Mouse (Mus musculus) naive thymus-derived CD4-positive, alpha-beta T cell, adult 5 months (primary cell): ENCODE results near the gene A630095N17Rik. TPM values are rescaled to one million over a fixed set of nuclear protein-coding genes. Genes with fewer than 3 reads are reported as not detected.

ENCODE experiments used
- polyA plus RNA-seq: library from polyadenylated mRNA; unstranded; fragments of 100-300 nt; shearing (Covaris generic); gene quantifications from one replicate; pipeline ENCODE4 v1.2.1, GENCODE M21; 2017

Gene A630095N17Rik
- not detected for polyA plus RNA-seq

DNA sequence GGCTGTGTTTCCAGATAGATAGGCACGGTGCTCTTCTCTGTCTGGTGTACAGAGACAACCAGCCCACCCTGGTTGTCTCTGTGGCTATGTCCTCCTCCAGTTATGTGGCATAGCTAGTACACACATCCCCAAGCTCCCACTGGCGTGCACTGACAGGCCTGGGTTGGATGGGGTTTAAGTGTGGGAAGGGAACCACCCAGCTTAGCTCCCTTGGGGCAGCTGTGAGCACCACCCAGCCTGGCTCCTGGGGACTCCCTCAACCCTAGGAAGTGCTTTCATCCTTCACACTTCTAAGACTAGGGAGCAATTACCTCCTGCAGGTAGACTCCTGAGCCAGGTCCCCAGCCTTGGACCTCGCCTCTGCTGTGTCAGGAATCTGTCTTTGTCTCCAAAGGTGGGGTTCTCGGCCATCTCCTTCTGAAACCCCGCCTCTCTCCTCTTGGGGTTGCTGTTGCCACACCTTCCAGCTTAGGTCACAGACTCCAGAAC, at the start of gene A630095N17Rik:
Gene A630095N17Rik (minus strand): TSS at position 439 of the 489 bp plus-strand sequence.

DNA sequence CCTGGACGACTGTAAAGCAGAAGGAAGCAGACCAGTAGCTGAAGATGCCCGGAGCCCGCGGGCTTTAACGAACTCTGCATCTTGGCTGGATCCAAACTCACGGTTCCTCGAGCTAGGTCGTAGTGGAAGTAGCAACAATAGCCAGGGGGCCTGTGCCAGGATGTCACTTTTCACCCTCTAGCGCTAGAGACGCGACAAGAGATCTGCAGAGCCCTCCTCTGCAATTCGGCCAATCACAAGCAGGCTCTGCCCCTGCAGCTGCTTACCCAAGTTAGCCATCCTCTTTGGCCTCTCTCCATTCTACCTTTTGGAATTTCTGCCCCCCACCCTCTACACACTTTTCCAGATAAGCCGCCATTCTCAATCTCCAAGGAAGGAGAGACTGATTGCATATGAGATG, 46.3 kb upstream of the A630095N17Rik start, which contains the start of gene Resp18:
Gene Resp18 (minus strand): TSS at position 188 of the 400 bp plus-strand sequence.

DNA sequence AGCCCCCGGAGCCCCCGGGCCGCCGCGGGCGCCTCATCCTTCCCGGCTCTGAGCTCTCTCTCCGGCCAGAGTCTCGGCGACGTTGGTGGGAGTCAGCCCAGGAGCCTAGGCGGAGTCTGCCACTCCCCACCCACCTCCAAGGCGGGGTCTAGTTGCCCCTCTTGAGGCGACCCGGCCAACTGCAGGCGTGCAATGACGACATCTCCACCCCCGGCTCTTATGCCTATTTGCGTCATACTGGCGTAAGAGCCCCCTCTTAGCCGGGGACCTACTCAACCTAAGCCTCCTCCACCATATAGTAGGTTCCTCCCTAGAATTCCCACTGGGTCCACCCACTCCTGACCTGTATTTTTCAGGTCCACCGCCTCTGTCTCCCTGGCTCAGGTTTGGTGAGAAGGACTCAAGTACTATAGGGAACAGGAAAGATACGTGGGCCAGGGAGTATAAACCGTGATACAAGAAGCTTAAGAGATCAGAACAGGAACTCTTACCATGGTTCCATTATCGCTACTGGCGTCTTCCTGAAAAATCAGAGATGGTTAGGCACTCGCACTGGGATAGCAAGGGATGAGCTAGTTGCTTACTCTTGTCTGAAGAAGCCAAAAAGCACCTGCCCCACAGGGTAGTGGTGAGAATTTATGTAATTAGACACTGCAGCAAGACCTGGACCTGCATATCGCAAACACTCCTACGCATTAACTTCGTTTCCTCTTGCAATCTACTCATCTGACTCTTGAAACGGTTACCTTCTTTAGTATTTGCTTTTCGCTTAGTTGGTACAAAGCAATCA, 32.4 kb upstream of the A630095N17Rik start, which contains the start of gene Ptprn:
Gene Ptprn (minus strand): TSS at position 412 of the 790 bp plus-strand sequence.

GRCm38 (mm10) chr1:75236117-75237050, 4.5 kb upstream of the A630095N17Rik start, which contains the start of gene Dnajb2:
Gene Dnajb2, plus strand, starts transcription at chr1:75236406.

GRCm38 (mm10) chr1:75219531-75219930, 12.4 kb downstream of the A630095N17Rik start, which contains the start of gene Tuba4a:
Gene Tuba4a, minus strand, starts transcription at chr1:75219865.

GRCm38 (mm10) chr1:75210136-75211087, 21.5 kb downstream of the A630095N17Rik start, which contains the start of the genes Glb1l and Stk16:
Gene Glb1l, minus strand, starts transcription at chr1:75210813.
Gene Stk16, plus strand, starts transcription at chr1:75210838.

DNA sequence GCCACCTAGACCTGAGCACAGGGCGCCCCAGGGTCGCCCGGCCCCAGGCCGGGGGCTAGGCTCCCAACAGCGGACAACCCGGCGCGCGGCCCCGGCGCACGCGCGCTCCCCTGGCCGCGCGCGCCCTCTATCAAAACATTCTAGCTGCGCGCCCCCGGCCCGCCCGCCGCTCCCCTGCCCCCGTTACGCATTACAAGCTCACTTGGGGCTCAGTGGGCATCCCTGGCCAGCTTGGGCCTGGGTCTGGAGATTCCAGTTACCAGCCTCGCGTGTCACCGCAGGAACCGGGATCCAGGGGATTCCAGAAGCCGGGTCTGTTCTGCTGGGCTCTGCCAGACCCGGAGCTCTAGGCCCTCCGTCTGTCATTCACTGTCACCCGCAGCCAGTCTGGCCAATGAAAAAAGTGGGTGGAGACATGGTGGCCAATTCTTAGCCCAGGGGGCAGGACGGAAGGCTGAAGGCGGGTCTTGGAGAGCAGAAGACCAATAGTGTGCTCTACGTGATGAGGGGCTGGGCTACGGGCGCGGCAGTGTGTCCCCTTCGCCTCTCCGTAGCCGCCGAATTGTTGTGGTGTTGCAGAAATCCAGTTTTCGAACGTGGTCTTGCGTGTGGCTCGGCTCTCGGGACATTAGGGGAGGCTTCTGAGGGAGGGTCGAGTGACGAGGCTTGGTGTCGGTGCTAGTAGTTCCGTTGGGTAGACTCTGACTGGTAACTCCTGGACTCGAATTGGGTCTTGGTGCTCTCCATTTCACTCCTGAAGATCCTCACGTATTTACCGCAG, 40.1 kb downstream of the A630095N17Rik start, which contains the start of the genes Ankzf1 and Atg9a:
Gene Ankzf1 (plus strand): TSS at position 530 of the 781 bp plus-strand sequence.
Gene Atg9a (minus strand): TSS at position 575 of the 781 bp plus-strand sequence.

DNA sequence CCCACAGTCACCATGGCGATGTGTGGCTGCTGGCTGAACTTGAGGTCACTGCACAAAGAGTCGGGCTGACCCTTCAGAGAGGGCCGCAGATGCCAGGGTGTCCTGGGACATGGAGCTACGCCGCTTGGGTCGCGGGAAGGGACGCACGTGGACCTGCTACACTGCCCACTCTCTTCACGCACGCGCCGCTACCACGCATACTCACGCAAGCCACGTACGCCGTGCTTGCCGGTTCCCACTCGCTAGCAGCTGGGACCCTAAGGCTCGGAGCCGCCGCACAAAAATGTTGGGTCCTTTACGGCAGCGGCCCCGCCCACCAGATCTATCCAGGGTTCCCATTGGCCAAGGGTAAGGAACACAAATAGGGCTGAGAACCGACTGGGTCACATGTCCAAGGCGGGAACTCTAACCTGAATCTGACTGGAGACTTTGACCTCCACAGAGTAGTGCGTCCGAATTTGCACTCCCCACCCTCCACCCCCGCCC, 51.8 kb downstream of the A630095N17Rik start, which contains the start of gene Abcb6:
Gene Abcb6 (minus strand): TSS at position 288 of the 486 bp plus-strand sequence.

Other genes with a start within 250 kb of the A630095N17Rik start
- gene Nhej1, start 106.9 kb downstream of the A630095N17Rik start, polyA plus RNA-seq, result 8.8 TPM
- gene Slc23a3, start 98.2 kb downstream of the A630095N17Rik start, polyA plus RNA-seq, result 0.61 TPM
- gene Cnppd1, start 89.4 kb downstream of the A630095N17Rik start, polyA plus RNA-seq, result 211 TPM
- gene Retreg2, start 89.3 kb downstream of the A630095N17Rik start, polyA plus RNA-seq, result 102 TPM
- gene Zfand2b, start 63.5 kb downstream of the A630095N17Rik start, polyA plus RNA-seq, result 85.3 TPM
- 5.2 TPM for gene Abcb6, start 51.7 kb downstream of the A630095N17Rik start, polyA plus RNA-seq
- 32.7 TPM for gene Ankzf1, start 40.0 kb downstream of the A630095N17Rik start, polyA plus RNA-seq
- gene Atg9a, start 39.9 kb downstream of the A630095N17Rik start, polyA plus RNA-seq, result 38.6 TPM
- gene Glb1l, start 21.3 kb downstream of the A630095N17Rik start, polyA plus RNA-seq, result 6.1 TPM
- gene Stk16, start 21.3 kb downstream of the A630095N17Rik start, polyA plus RNA-seq, result 71.7 TPM
- 162 TPM for gene Tuba4a, start 12.2 kb downstream of the A630095N17Rik start, polyA plus RNA-seq
- 61.6 TPM for gene Dnajb2, start 4.3 kb upstream of the A630095N17Rik start, polyA plus RNA-seq
- 0.39 TPM for gene Ptprn, start 32.4 kb upstream of the A630095N17Rik start, polyA plus RNA-seq
- gene Resp18, start 46.3 kb upstream of the A630095N17Rik start, polyA plus RNA-seq, result not detected
- gene Dnpep, start 85.9 kb upstream of the A630095N17Rik start, polyA plus RNA-seq, result 53.1 TPM
- gene Des, start 128.2 kb upstream of the A630095N17Rik start, polyA plus RNA-seq, result not detected
- 0.36 TPM for gene Speg, start 143.2 kb upstream of the A630095N17Rik start, polyA plus RNA-seq
- gene Gmppa, start 203.8 kb upstream of the A630095N17Rik start, polyA plus RNA-seq, result 73.3 TPM
- not detected for gene Asic4, start 218.3 kb upstream of the A630095N17Rik start, polyA plus RNA-seq
- gene Chpf, start 247.2 kb upstream of the A630095N17Rik start, polyA plus RNA-seq, result 36.0 TPM
- 1.9 TPM for gene Tmem198, start 247.4 kb upstream of the A630095N17Rik start, polyA plus RNA-seq